7 mouse cellular contexts compared by ENCODE assay signal in the genomic region with DNA sequence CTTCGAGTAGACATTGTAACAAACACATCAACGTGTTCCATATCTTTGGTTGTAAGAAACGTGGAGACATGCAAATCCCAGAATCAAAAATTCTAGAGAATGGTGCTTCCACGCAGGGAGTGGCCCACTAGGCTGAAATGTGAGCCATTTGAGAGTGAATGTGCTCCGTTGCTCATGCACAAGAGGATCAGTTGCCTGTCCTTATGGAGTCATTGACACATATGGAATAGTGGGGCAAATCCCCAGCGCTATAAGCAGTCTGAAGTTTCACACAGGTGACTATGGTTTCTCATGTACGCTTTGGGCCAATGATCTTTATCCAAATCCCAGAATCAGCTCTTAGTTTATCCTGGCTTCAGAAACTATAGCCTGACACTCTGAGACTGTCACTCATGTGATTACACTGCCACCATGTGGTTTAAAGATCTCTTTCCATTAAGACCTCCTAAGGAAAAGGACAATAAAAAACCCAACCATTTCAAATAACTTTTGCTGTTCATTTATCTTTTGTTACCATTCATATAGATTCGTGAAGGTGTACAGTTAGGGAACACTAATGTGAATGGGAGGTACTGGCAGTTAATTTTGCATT.
A peak's percentile ranks its signal among the peaks of the same experiment; 100 is the strongest.
DNase-seq lines count a peak whose midpoint lies in the region; ATAC-seq and TF ChIP-seq lines count a peak whose summit lies in the region.

No protein-coding gene starts in this region.

- TF ChIP-seq POLR2A in cortical plate, adult 2 months (IDR thresholded peaks at IDR 0.05; ENCODE audit: extremely low read depth, insufficient read depth, low read length), result no peak
- TF ChIP-seq POLR2A in thymus, adult 2 months (IDR thresholded peaks at IDR 0.05; ENCODE audit: control insufficient read depth, extremely low read depth, insufficient read depth, low read length, poor library complexity), result no peak

- no peaks in the 10 kb centered on the region for H3K4me1 ChIP-seq in cortical plate, adult 2 months (ENCODE audit: control insufficient read depth, insufficient read depth, low read length)
- H3K4me1 ChIP-seq in midbrain, embryonic 11.5 days (ENCODE audit: control insufficient read depth, insufficient read depth, low read length), result no peaks in the 10 kb centered on the region
- no peaks in the 10 kb centered on the region for H3K4me1 ChIP-seq in thymus, adult 2 months (replicated peaks; ENCODE audit: control insufficient read depth, insufficient read depth, low read length)

- H3K27ac ChIP-seq in cortical plate, adult 2 months (ENCODE audit: insufficient read depth, low read length), result no peak overlapping the region
- no peak overlapping the region for H3K27ac ChIP-seq in midbrain, embryonic 11.5 days (ENCODE audit: low read depth, low read length)
- H3K27ac ChIP-seq in thymus, adult 2 months (ENCODE audit: control insufficient read depth, insufficient read depth, low read length), result no peak overlapping the region

- no peak overlapping the region for H3K9ac ChIP-seq in midbrain, embryonic 11.5 days (ENCODE audit: low read length)

- TF ChIP-seq CTCF in cortical plate, adult 2 months (IDR thresholded peaks at IDR 0.05; ENCODE audit: extremely low read depth, insufficient read depth, low read length), result peak; percentile 34; the same call in 1 of the 2 replicates
- no peak for TF ChIP-seq CTCF in thymus, adult 2 months (IDR thresholded peaks at IDR 0.05; ENCODE audit: borderline replicate concordance, control insufficient read depth, extremely low read depth, insufficient read depth, low read length, poor library complexity)

- DNase-seq in layer of hippocampus, adult 11-12 months (ENCODE audit: low spot score), result peak; percentile 37
- DNase-seq in layer of hippocampus, adult 8-10 months (ENCODE audit: low spot score in 2 of 2), result no peak
- peak; percentile 68 for DNase-seq in NIH3T3 (ENCODE audit: low read depth)
- DNase-seq in midbrain, embryonic 11.5 days (ENCODE audit: low spot score, missing footprints), result no peak
- DNase-seq in urinary bladder, postnatal 14 days (ENCODE audit: low spot score), result no peak
- DNase-seq in thymus, adult 2 months, result no peak

- H3K9me3 ChIP-seq in midbrain, embryonic 11.5 days (ENCODE audit: control insufficient read depth, low read length), result no peaks in the 10 kb centered on the region

- peak; percentile 62 for ATAC-seq in midbrain, embryonic 11.5 days (ENCODE audit: low FRiP score)

- WGBS in midbrain, embryonic 11.5 days, result 57% methylated on average over 8 of the region's 8 CpGs
- 71% methylated on average over 8 of the region's 8 CpGs for WGBS in thymus, adult 2 months

- no peak overlapping the region for H3K4me2 ChIP-seq in midbrain, embryonic 11.5 days

- H3K36me3 ChIP-seq in midbrain, embryonic 11.5 days (ENCODE audit: control insufficient read depth, insufficient read depth, low read length), result no peaks in the 10 kb centered on the region
- H3K36me3 ChIP-seq in thymus, adult 2 months (ENCODE audit: control insufficient read depth, insufficient read depth, low read length), result no peaks in the 10 kb centered on the region

- no peak overlapping the region for H3K4me3 ChIP-seq in cortical plate, adult 2 months (ENCODE audit: insufficient read depth, low read length)
- no peak overlapping the region for H3K4me3 ChIP-seq in midbrain, embryonic 11.5 days (ENCODE audit: low read depth, low read length)
- no peak overlapping the region for H3K4me3 ChIP-seq in thymus, adult 2 months (ENCODE audit: control insufficient read depth, insufficient read depth, low read length)

- no peaks in the 10 kb centered on the region for H3K27me3 ChIP-seq in midbrain, embryonic 11.5 days (ENCODE audit: control insufficient read depth, insufficient read depth, low read length)
- H3K27me3 ChIP-seq in thymus, adult 2 months (ENCODE audit: control insufficient read depth, insufficient read depth, low read length), result no peaks in the 10 kb centered on the region

Comparison
In these comparisons a context has a peak if more than half of its experiments do, and no peak if none do; other contexts are left out.
1. DNase-seq: peak in layer of hippocampus, adult 11-12 months (single experiment) and NIH3T3 (single experiment); none in layer of hippocampus, adult 8-10 months (0 of 2), midbrain, embryonic 11.5 days (single experiment), urinary bladder, postnatal 14 days (single experiment) and thymus, adult 2 months (single experiment).